Mouse (Mus musculus) midbrain, postnatal 0 days (tissue): ENCODE measurements around the gene Dner. TPM values are rescaled to one million over a fixed set of nuclear protein-coding genes. Genes with fewer than 3 reads are reported as not detected.

Experiments used
- ATAC-seq: fragments of 200-750 bp; cut with Nextera tagmentation; 2 replicates; pipeline ENCODE4 v1.8.0; 2017; ENCODE audit warnings: moderate number of reproducible peaks, mild to moderate bottlenecking, moderate TSS enrichment, moderate library complexity; ENCODE audit not compliant: low FRiP score
- DNase-seq: peaks from one replicate; pipeline ENCODE4 v3.0.0-alpha.2; 2015; ENCODE audit warnings: low spot score
- H3K27ac ChIP-seq: fragments of 300-500 bp; sonication (generic); 2 replicates; pipeline ENCODE4 v1.5.1; 2014; ENCODE audit warnings: low read depth, mild to moderate bottlenecking, low read length, mixed read lengths
- H3K27me3 ChIP-seq: fragments of 300-500 bp; sonication (generic); 2 replicates; pipeline ENCODE4 v1.6.1; 2014; ENCODE audit warnings: low read length, control low read depth, mixed read lengths; ENCODE audit not compliant: insufficient read depth
- H3K36me3 ChIP-seq: fragments of 300-500 bp; sonication (generic); 2 replicates; pipeline ENCODE4 v1.6.1; 2014; ENCODE audit warnings: low read length, control low read depth, mixed read lengths; ENCODE audit not compliant: insufficient read depth
- H3K4me1 ChIP-seq: fragments of 300-500 bp; sonication (generic); 2 replicates; pipeline ENCODE4 v1.6.1; 2014; ENCODE audit warnings: mild to moderate bottlenecking, control low read depth, antibody characterized with exemption, low read length, mixed read lengths; ENCODE audit not compliant: insufficient read depth
- H3K4me2 ChIP-seq: fragments of 300-500 bp; sonication (generic); 2 replicates; pipeline ENCODE4 v1.6.1; 2014; ENCODE audit warnings: low read depth, mild to moderate bottlenecking, low read length, mixed read lengths; ENCODE audit not compliant: poor library complexity, severe bottlenecking
- H3K4me3 ChIP-seq: fragments of 300-500 bp; sonication (generic); 2 replicates; pipeline ENCODE4 v1.5.1; 2014; ENCODE audit warnings: low read depth, mild to moderate bottlenecking, low read length, moderate library complexity
- H3K9ac ChIP-seq: fragments of 300-500 bp; sonication (generic); replicated peaks from 2 replicates; pipeline ENCODE4 v1.6.1; 2014; ENCODE audit warnings: mild to moderate bottlenecking, low read length, moderate library complexity, mixed read lengths; ENCODE audit not compliant: poor library complexity, severe bottlenecking
- H3K9me3 ChIP-seq: fragments of 300-500 bp; sonication (generic); 2 replicates; pipeline ENCODE4 v1.6.1; 2016; ENCODE audit warnings: low read length, control low read depth
- CTCF ChIP-seq: IDR thresholded peaks from 2 replicates; pipeline ENCODE4 v1.5.1; 2016; ENCODE audit warnings: antibody characterized with exemption, mild to moderate bottlenecking
- WGBS: fragments of 180-500 bp; shearing (Covaris S2); extraction: QIAGEN DNeasy Blood & Tissue Kit; methylation state at CpG from one replicate; pipeline ENCODE4 v1.1.7; 2014; 5-methylcytosine and 5-hydroxymethylcytosine counted together
- polyA plus RNA-seq: library from polyadenylated mRNA; unstranded; fragments of >200 nt; fragmentation: Nextera tagmentation; extraction: Ambion mirVana; gene quantifications from 2 replicates; pipeline ENCODE4 v1.2.1, GENCODE M21; 2015
- total RNA-seq: library from RNA; depleted of rRNA; stranded (reverse); fragments of >200 nt; gene quantifications from 2 replicates; pipeline ENCODE4 v1.2.3, GENCODE M21; 2014

Dner gene
- total and polyA plus RNA-seq, 2 experiments from 2014 or later: 321 to 323 TPM

- H3K36me3 ChIP-seq: no peaks in the 10 kb centered on the region
- no peaks in the 10 kb centered on the region for H3K27me3 ChIP-seq
- H3K4me3 ChIP-seq: no peak overlapping the region
- ATAC-seq: peak; percentile 82
- DNase-seq: peak; percentile 90
- WGBS: 18% methylated on average over 3 of the region's 3 CpGs
- no peak overlapping the region for H3K9ac ChIP-seq
- H3K27ac ChIP-seq: peak overlapping the region; percentile 65
- H3K9me3 ChIP-seq: no peaks in the 10 kb centered on the region
- no peak for TF ChIP-seq CTCF
- peaks cover 11% of the 10 kb centered on the region; the same call in 1 of the 2 replicates for H3K4me1 ChIP-seq
- no peak overlapping the region for H3K4me2 ChIP-seq
Measured at GRCm38 (mm10) chr1:84621308-84621707, 74.7 kb downstream of the Dner start.

GRCm38 (mm10) chr1:84619131-84619760 is 76.8 kb downstream of the Dner start:
- peak overlapping the region; percentile 38 for H3K4me2 ChIP-seq
- H3K27ac ChIP-seq: peak overlapping the region; percentile 19
- no peaks in the 10 kb centered on the region for H3K36me3 ChIP-seq
- DNase-seq (peak; percentile 47), ATAC-seq (0 out of 2 replicates have a peak, but pooled peaks have one; percentile 22)
- H3K27me3 ChIP-seq: no peaks in the 10 kb centered on the region
- WGBS: 20% methylated on average over 16 of the region's 16 CpGs
- TF ChIP-seq CTCF: no peak
- no peak overlapping the region for H3K4me3 ChIP-seq
- peaks cover 11% of the 10 kb centered on the region; the same call in 1 of the 2 replicates for H3K4me1 ChIP-seq
- H3K9ac ChIP-seq: no peak overlapping the region
- no peaks in the 10 kb centered on the region for H3K9me3 ChIP-seq

GRCm38 (mm10) chr1:84618094-84618493 is 77.9 kb downstream of the Dner start:
- Histone ChIP-seq H3K4me3 (no peak overlapping the region), H3K4me1 (peaks cover 15% of the 10 kb centered on the region; the same call in 1 of the 2 replicates), H3K9me3 (no peaks in the 10 kb centered on the region), H3K9ac (no peak overlapping the region), H3K4me2 (no peak overlapping the region), H3K27me3 (no peaks in the 10 kb centered on the region), H3K36me3 (no peaks in the 10 kb centered on the region), H3K27ac (no peak overlapping the region)
- no peak for DNase-seq
- TF ChIP-seq CTCF: no peak
- 66% methylated on average over 1 of the region's 1 CpGs for WGBS
- no peak for ATAC-seq

- Histone ChIP-seq H3K4me1 (peaks cover 10% of the 10 kb centered on the region; the same call in 1 of the 2 replicates), H3K27me3 (no peaks in the 10 kb centered on the region), H3K9me3 (no peaks in the 10 kb centered on the region), H3K27ac (no peak overlapping the region), H3K36me3 (no peaks in the 10 kb centered on the region), H3K9ac (0 out of 2 replicates have a peak overlapping the region, but pooled peaks have one; percentile 3), H3K4me3 (no peak overlapping the region), H3K4me2 (no peak overlapping the region)
- DNase-seq (no peak), ATAC-seq (no peak)
- no peak for TF ChIP-seq CTCF
Measured at GRCm38 (mm10) chr1:84616133-84616532, 79.9 kb downstream of the Dner start.

GRCm38 (mm10) chr1:84614596-84614995 is 81.4 kb downstream of the Dner start:
- Histone ChIP-seq H3K9me3 (no peaks in the 10 kb centered on the region), H3K9ac (no peak overlapping the region), H3K27ac (no peak overlapping the region), H3K4me3 (no peak overlapping the region), H3K4me1 (peaks cover 10% of the 10 kb centered on the region; the same call in 1 of the 2 replicates), H3K4me2 (no peak overlapping the region), H3K36me3 (no peaks in the 10 kb centered on the region), H3K27me3 (no peaks in the 10 kb centered on the region)
- TF ChIP-seq CTCF: no peak
- ATAC-seq (no peak), DNase-seq (no peak)
- 72% methylated on average over 7 of the region's 7 CpGs for WGBS

GRCm38 (mm10) chr1:84613119-84613518 is 82.9 kb downstream of the Dner start:
- Histone ChIP-seq H3K27ac (0 out of 2 replicates have a peak overlapping the region, but pooled peaks have one; percentile 3), H3K36me3 (no peaks in the 10 kb centered on the region), H3K4me2 (no peak overlapping the region), H3K4me3 (no peak overlapping the region), H3K4me1 (peaks cover 10% of the 10 kb centered on the region; the same call in 1 of the 2 replicates), H3K9me3 (no peaks in the 10 kb centered on the region), H3K9ac (no peak overlapping the region), H3K27me3 (no peaks in the 10 kb centered on the region)
- 9% methylated on average over 8 of the region's 8 CpGs for WGBS
- DNase-seq: no peak
- no peak for ATAC-seq
- TF ChIP-seq CTCF: no peak
